Mouse (Mus musculus): ENCODE measurements around the gene Inka2.

DNA sequence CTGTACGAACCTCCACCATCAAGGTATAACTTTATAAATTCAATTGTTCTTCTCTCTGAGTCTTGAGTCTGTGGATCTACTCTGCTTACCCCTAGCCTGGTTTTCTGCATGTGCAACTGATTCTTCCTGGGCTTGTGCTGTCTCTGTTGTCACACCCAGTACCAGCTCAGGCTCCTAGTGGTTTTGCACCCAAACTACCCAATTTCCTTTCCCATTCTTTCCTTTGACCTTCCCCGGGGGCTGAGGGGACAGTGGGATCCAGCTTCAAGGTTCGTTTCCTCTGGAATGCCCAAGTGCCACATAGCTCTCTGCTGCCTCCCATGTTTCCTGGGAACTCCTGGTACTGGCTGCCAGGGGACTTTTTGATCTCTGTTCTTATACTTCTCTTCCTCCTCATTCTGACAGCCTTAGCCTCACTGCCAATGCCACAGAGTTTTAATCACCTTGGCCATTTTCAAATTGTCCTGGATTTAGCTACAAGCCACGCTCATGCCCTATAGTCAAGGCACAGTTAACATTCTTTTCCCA, 37.3 kb upstream of the Inka2 start:
- TF ChIP-seq CTCF (conservative IDR thresholded peaks at IDR 0.05 in 1 of 2, IDR thresholded peaks at IDR 0.05 in 1 of 2; ENCODE audit: low read depth in 2 of 2, low read length in 2 of 2) (no peak), BHLHE40 (IDR thresholded peaks at IDR 0.05; ENCODE audit: low read depth, low read length) (no peak), POLR2A (IDR thresholded peaks at IDR 0.05; ENCODE audit: low read depth, low read length) (no peak), GABPA (IDR thresholded peaks at IDR 0.05; ENCODE audit: insufficient replicate concordance, low read depth, low read length) (no peak), TCF12 (IDR thresholded peaks at IDR 0.05; ENCODE audit: low read depth, low read length) (no peak), ELF1 (IDR thresholded peaks at IDR 0.05; ENCODE audit: low read depth, low read length) (no peak), EP300 (IDR thresholded peaks at IDR 0.05; ENCODE audit: low read length) (no peak), RAD21 (IDR thresholded peaks at IDR 0.05; ENCODE audit: low read depth, low read length) (no peak), MAX (IDR thresholded peaks at IDR 0.05; ENCODE audit: low read length) (no peak), MAZ (IDR thresholded peaks at IDR 0.05; ENCODE audit: low read depth, low read length) (no peak), ZNF384 (IDR thresholded peaks at IDR 0.05; ENCODE audit: low read depth, low read length) (no peak), ZC3H11A (IDR thresholded peaks at IDR 0.05; ENCODE audit: low read depth, low read length) (no peak), NELFE (IDR thresholded peaks at IDR 0.05; ENCODE audit: low read depth, low read length) (no peak)
